Mouse (Mus musculus): Measurements from ENCODE around the gene Adam10. TPM values are rescaled to one million over a fixed set of nuclear protein-coding genes. Genes with fewer than 3 reads are reported as not detected.
A peak's percentile ranks its signal among the peaks of the same experiment; 100 is the strongest.

Gene Adam10
- polyA plus RNA-seq, 1 experiment from 2014 or later, result 67.5 TPM

GRCm38 (mm10) chr9:70669197-70669596 lies 9.6 kb upstream of the Adam10 start:
- peak; percentile 67; the same call in 1 of the 2 replicates for ATAC-seq (ENCODE audit: insufficient number of reproducible peaks, insufficient read depth, low FRiP score, low read depth)
- Histone ChIP-seq H3K4me3 (ENCODE audit: low read depth, low read length) (no peak overlapping the region), H3K36me3 (ENCODE audit: control insufficient read depth, insufficient read depth, low read length) (no peaks in the 10 kb centered on the region), H3K27me3 (ENCODE audit: control insufficient read depth, insufficient read depth, low read length) (no peaks in the 10 kb centered on the region), H3K4me1 (ENCODE audit: control insufficient read depth, insufficient read depth, low read length) (no peaks in the 10 kb centered on the region), H3K9ac (replicated peaks; ENCODE audit: low read depth, low read length) (no peak overlapping the region), H3K27ac (ENCODE audit: low read length) (no peak overlapping the region), H3K9me3 (ENCODE audit: control insufficient read depth, low read depth, low read length) (no peaks in the 10 kb centered on the region), H3K4me2 (replicated peaks; ENCODE audit: low read depth, low read length) (no peak overlapping the region)
- 48% methylated on average over 2 of the region's 2 CpGs for WGBS

GRCm38 (mm10) chr9:70670381-70670780 lies 8.4 kb upstream of the Adam10 start:
- 84% methylated on average over 6 of the region's 6 CpGs for WGBS
- Histone ChIP-seq H3K4me2 (replicated peaks; ENCODE audit: low read depth, low read length) (no peak overlapping the region), H3K27me3 (ENCODE audit: control insufficient read depth, insufficient read depth, low read length) (no peaks in the 10 kb centered on the region), H3K27ac (ENCODE audit: low read length) (no peak overlapping the region), H3K4me1 (ENCODE audit: control insufficient read depth, insufficient read depth, low read length) (no peaks in the 10 kb centered on the region), H3K36me3 (ENCODE audit: control insufficient read depth, insufficient read depth, low read length) (no peaks in the 10 kb centered on the region), H3K9ac (replicated peaks; ENCODE audit: low read depth, low read length) (no peak overlapping the region), H3K9me3 (ENCODE audit: control insufficient read depth, low read depth, low read length) (no peaks in the 10 kb centered on the region), H3K4me3 (ENCODE audit: low read depth, low read length) (no peak overlapping the region)
- ATAC-seq (ENCODE audit: insufficient number of reproducible peaks, insufficient read depth, low FRiP score, low read depth), result peak; percentile 18; the same call in 1 of the 2 replicates

- Histone ChIP-seq H3K4me2 (replicated peaks; ENCODE audit: low read depth, low read length) (no peak overlapping the region), H3K9me3 (ENCODE audit: control insufficient read depth, low read depth, low read length) (no peaks in the 10 kb centered on the region), H3K27ac (ENCODE audit: low read length) (no peak overlapping the region), H3K27me3 (ENCODE audit: control insufficient read depth, insufficient read depth, low read length) (no peaks in the 10 kb centered on the region), H3K4me1 (ENCODE audit: control insufficient read depth, insufficient read depth, low read length) (no peaks in the 10 kb centered on the region), H3K4me3 (ENCODE audit: low read depth, low read length) (no peak overlapping the region), H3K36me3 (ENCODE audit: control insufficient read depth, insufficient read depth, low read length) (no peaks in the 10 kb centered on the region), H3K9ac (replicated peaks; ENCODE audit: low read depth, low read length) (no peak overlapping the region)
- ATAC-seq (ENCODE audit: insufficient number of reproducible peaks, insufficient read depth, low FRiP score, low read depth), result no peak
- 65% methylated on average over 6 of the region's 6 CpGs for WGBS
Observed at GRCm38 (mm10) chr9:70671278-70671677, 7.5 kb upstream of the Adam10 start.

GRCm38 (mm10) chr9:70671772-70672579 lies 6.8 kb upstream of the Adam10 start:
- H3K4me3 ChIP-seq (ENCODE audit: low read depth, low read length), result no peak overlapping the region
- H3K36me3 ChIP-seq (ENCODE audit: control insufficient read depth, insufficient read depth, low read length), result no peaks in the 10 kb centered on the region
- no peaks in the 10 kb centered on the region for H3K27me3 ChIP-seq (ENCODE audit: control insufficient read depth, insufficient read depth, low read length)
- 43% methylated on average over 10 of the region's 10 CpGs for WGBS
- no peaks in the 10 kb centered on the region for H3K4me1 ChIP-seq (ENCODE audit: control insufficient read depth, insufficient read depth, low read length)
- H3K9ac ChIP-seq (replicated peaks; ENCODE audit: low read depth, low read length), result no peak overlapping the region
- peak overlapping the region; percentile 18 for H3K27ac ChIP-seq (ENCODE audit: low read length)
- no peak for ATAC-seq (ENCODE audit: insufficient number of reproducible peaks, insufficient read depth, low FRiP score, low read depth)
- H3K9me3 ChIP-seq (ENCODE audit: control insufficient read depth, low read depth, low read length), result no peaks in the 10 kb centered on the region
- no peak overlapping the region for H3K4me2 ChIP-seq (replicated peaks; ENCODE audit: low read depth, low read length)

GRCm38 (mm10) chr9:70673656-70674055 lies 5.1 kb upstream of the Adam10 start:
- Histone ChIP-seq H3K4me3 (ENCODE audit: low read depth, low read length) (no peak overlapping the region), H3K27ac (ENCODE audit: low read length) (no peak overlapping the region), H3K4me1 (ENCODE audit: control insufficient read depth, insufficient read depth, low read length) (no peaks in the 10 kb centered on the region), H3K9ac (replicated peaks; ENCODE audit: low read depth, low read length) (no peak overlapping the region), H3K27me3 (ENCODE audit: control insufficient read depth, insufficient read depth, low read length) (no peaks in the 10 kb centered on the region), H3K36me3 (ENCODE audit: control insufficient read depth, insufficient read depth, low read length) (no peaks in the 10 kb centered on the region), H3K4me2 (replicated peaks; ENCODE audit: low read depth, low read length) (no peak overlapping the region), H3K9me3 (ENCODE audit: control insufficient read depth, low read depth, low read length) (no peaks in the 10 kb centered on the region)
- no peak for ATAC-seq (ENCODE audit: insufficient number of reproducible peaks, insufficient read depth, low FRiP score, low read depth)
- WGBS, result 79% methylated on average over 4 of the region's 4 CpGs

- H3K4me1 ChIP-seq (ENCODE audit: control insufficient read depth, insufficient read depth, low read length), result no peaks in the 10 kb centered on the region
- H3K4me3 ChIP-seq (ENCODE audit: low read depth, low read length), result no peak overlapping the region
- H3K9me3 ChIP-seq (ENCODE audit: control insufficient read depth, low read depth, low read length), result no peaks in the 10 kb centered on the region
- no peak overlapping the region for H3K4me2 ChIP-seq (replicated peaks; ENCODE audit: low read depth, low read length)
- no peaks in the 10 kb centered on the region for H3K27me3 ChIP-seq (ENCODE audit: control insufficient read depth, insufficient read depth, low read length)
- no peak overlapping the region for H3K9ac ChIP-seq (replicated peaks; ENCODE audit: low read depth, low read length)
- WGBS, result 76% methylated on average over 4 of the region's 4 CpGs
- no peak overlapping the region for H3K27ac ChIP-seq (ENCODE audit: low read length)
- no peak for ATAC-seq (ENCODE audit: insufficient number of reproducible peaks, insufficient read depth, low FRiP score, low read depth)
- H3K36me3 ChIP-seq (ENCODE audit: control insufficient read depth, insufficient read depth, low read length), result no peaks in the 10 kb centered on the region
Observed at GRCm38 (mm10) chr9:70675117-70675516, 3.7 kb upstream of the Adam10 start.

- WGBS, result 87% methylated on average over 5 of the region's 5 CpGs
- ATAC-seq (ENCODE audit: insufficient number of reproducible peaks, insufficient read depth, low FRiP score, low read depth), result no peak
Observed at GRCm38 (mm10) chr9:70675961-70676360, 2.8 kb upstream of the Adam10 start.

GRCm38 (mm10) chr9:70679132-70680091 lies 615 bp downstream of the Adam10 start:
- WGBS, result under 1% methylated on average over 82 of the region's 103 CpGs
- peak; percentile 70 for ATAC-seq (ENCODE audit: insufficient number of reproducible peaks, insufficient read depth, low FRiP score, low read depth)
- Histone ChIP-seq H3K36me3 (ENCODE audit: control insufficient read depth, insufficient read depth, low read length) (no peaks in the 10 kb centered on the region), H3K4me3 (ENCODE audit: low read depth, low read length) (peak overlapping the region; percentile 95), H3K4me1 (ENCODE audit: control insufficient read depth, insufficient read depth, low read length) (peaks cover 16% of the 10 kb centered on the region; the same call in 1 of the 2 replicates), H3K4me2 (replicated peaks; ENCODE audit: low read depth, low read length) (peak overlapping the region; percentile 71), H3K9ac (replicated peaks; ENCODE audit: low read depth, low read length) (peak overlapping the region; percentile 96), H3K27me3 (ENCODE audit: control insufficient read depth, insufficient read depth, low read length) (no peaks in the 10 kb centered on the region), H3K27ac (ENCODE audit: low read length) (peak overlapping the region; percentile 97), H3K9me3 (ENCODE audit: control insufficient read depth, low read depth, low read length) (no peaks in the 10 kb centered on the region)

More at GRCm38 (mm10) chr9:70675961-70676360, 2.8 kb upstream of the Adam10 start:
- Histone ChIP-seq H3K4me2 (replicated peaks; ENCODE audit: low read depth, low read length) (no peak overlapping the region), H3K4me1 (ENCODE audit: control insufficient read depth, insufficient read depth, low read length) (peaks cover 6% of the 10 kb centered on the region; the same call in 1 of the 2 replicates), H3K9ac (replicated peaks; ENCODE audit: low read depth, low read length) (no peak overlapping the region), H3K4me3 (ENCODE audit: low read depth, low read length) (no peak overlapping the region), H3K27me3 (ENCODE audit: control insufficient read depth, insufficient read depth, low read length) (no peaks in the 10 kb centered on the region), H3K27ac (ENCODE audit: low read length) (no peak overlapping the region), H3K36me3 (ENCODE audit: control insufficient read depth, insufficient read depth, low read length) (no peaks in the 10 kb centered on the region), H3K9me3 (ENCODE audit: control insufficient read depth, low read depth, low read length) (no peaks in the 10 kb centered on the region)
